Mouse (Mus musculus) liver, embryonic 16.5 days (tissue): ENCODE measurements around the gene Gpr18. TPM values are rescaled to one million over a fixed set of nuclear protein-coding genes. Genes with fewer than 3 reads are reported as not detected.
"Not testable (repeated sequence)": the region's sequence is repeated elsewhere in the genome, so short reads cannot be mapped to it uniquely, and the experiment has no call there.

Experiments used
- ATAC-seq: fragments of 200-750 bp; cut with Nextera tagmentation; 2 replicates; pipeline ENCODE4 v1.8.0; 2017; ENCODE audit warnings: low read depth, mild to moderate bottlenecking, moderate number of reproducible peaks, moderate library complexity
- H3K27ac ChIP-seq: fragments of 300-500 bp; sonication (generic); 2 replicates; pipeline ENCODE4 v1.5.1; 2014; ENCODE audit warnings: mild to moderate bottlenecking, low read length
- H3K27me3 ChIP-seq: fragments of 300-500 bp; sonication (generic); 2 replicates; pipeline ENCODE4 v1.6.1; 2014; ENCODE audit warnings: low read depth, low read length, mixed read lengths; ENCODE audit not compliant: control insufficient read depth, insufficient read depth
- H3K36me3 ChIP-seq: fragments of 300-500 bp; sonication (generic); 2 replicates; pipeline ENCODE4 v1.6.1; 2014; ENCODE audit warnings: mild to moderate bottlenecking; ENCODE audit not compliant: control insufficient read depth, insufficient read depth
- H3K4me1 ChIP-seq: fragments of 300-500 bp; sonication (generic); 2 replicates; pipeline ENCODE4 v1.6.1; 2014; ENCODE audit warnings: low read depth, low read length, mixed read lengths; ENCODE audit not compliant: control insufficient read depth
- H3K4me2 ChIP-seq: fragments of 300-500 bp; sonication (generic); 2 replicates; pipeline ENCODE4 v1.6.1; 2014; ENCODE audit warnings: low read depth, low read length, mixed read lengths
- H3K4me3 ChIP-seq: fragments of 300-500 bp; sonication (generic); 2 replicates; pipeline ENCODE4 v1.5.1; 2014; ENCODE audit warnings: low read depth, mild to moderate bottlenecking, low read length
- H3K9ac ChIP-seq: fragments of 300-500 bp; sonication (generic); 2 replicates; pipeline ENCODE4 v1.6.1; 2014; ENCODE audit warnings: low read depth, low read length
- H3K9me3 ChIP-seq: fragments of 300-500 bp; sonication (generic); replicated peaks from 2 replicates; pipeline ENCODE4 v1.6.1; 2016; ENCODE audit warnings: low read length; ENCODE audit not compliant: control insufficient read depth
- WGBS: fragments of 180-500 bp; shearing (Covaris S2); extraction: QIAGEN DNeasy Blood & Tissue Kit; methylation state at CpG from one replicate; pipeline ENCODE4 v1.1.7; 2014; ENCODE audit not compliant: insufficient replicate concordance; 5-methylcytosine and 5-hydroxymethylcytosine counted together
- polyA plus RNA-seq: library from polyadenylated mRNA; unstranded; fragments of >200 nt; fragmentation: Nextera tagmentation; extraction: Ambion mirVana; gene quantifications from 2 replicates; pipeline ENCODE4 v1.2.1, GENCODE M21; 2015

The Gpr18 gene
- polyA plus RNA-seq, 1 experiment from 2014 or later, result 0.34 TPM

DNA sequence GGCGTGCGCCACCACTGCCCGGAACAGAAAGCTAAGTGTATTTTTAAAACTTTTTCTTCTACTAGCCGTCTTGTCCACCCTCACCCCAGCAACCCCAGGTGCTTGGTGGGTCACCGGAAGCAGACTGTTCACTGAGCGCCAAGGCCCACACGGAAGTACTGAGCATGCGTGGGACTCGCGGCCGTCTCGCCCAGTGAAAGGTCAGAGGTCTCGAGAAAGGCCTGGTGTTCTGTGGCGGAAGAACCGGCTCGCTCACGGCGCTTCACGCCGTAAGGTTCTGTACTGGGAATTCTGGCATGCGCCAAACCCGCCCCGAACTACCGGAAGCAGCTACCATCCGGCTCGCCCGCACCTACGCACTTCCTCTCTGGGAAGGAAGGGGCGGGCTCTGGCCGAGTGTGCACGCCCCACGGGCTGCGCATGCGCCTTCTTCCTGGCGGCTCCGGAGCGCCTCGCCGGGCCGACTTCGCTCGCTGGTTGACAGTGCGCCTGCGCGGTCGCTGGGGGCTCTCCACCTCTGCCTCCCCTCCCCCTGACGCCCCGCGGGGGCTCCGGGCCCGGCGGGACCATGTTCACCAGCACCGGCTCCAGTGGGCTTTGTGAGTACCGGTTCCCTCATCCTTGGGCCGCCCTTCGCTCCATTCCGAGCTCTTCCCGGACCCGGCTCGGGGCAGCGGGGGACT lies 37.3 kb downstream of the Gpr18 start, which contains the start of gene Ubac2:
Gene Ubac2 (plus strand): TSS at position 445 of the 683 bp plus-strand sequence.
- Histone ChIP-seq H3K27me3 (no peaks in the 10 kb centered on the region), H3K9ac (peak within 1 kb of the TSS; percentile 86), H3K9me3 (no peaks in the 10 kb centered on the region), H3K27ac (peak within 1 kb of the TSS; percentile 89), H3K4me1 (peaks cover 26% of the 10 kb centered on the region), H3K36me3 (no peaks in the 10 kb centered on the region), H3K4me3 (peak within 1 kb of the TSS; percentile 78), H3K4me2 (peak within 1 kb of the TSS; percentile 97)
- 0% methylated on average over 61 of the region's 61 CpGs for WGBS
- peak; percentile 98 for ATAC-seq

DNA sequence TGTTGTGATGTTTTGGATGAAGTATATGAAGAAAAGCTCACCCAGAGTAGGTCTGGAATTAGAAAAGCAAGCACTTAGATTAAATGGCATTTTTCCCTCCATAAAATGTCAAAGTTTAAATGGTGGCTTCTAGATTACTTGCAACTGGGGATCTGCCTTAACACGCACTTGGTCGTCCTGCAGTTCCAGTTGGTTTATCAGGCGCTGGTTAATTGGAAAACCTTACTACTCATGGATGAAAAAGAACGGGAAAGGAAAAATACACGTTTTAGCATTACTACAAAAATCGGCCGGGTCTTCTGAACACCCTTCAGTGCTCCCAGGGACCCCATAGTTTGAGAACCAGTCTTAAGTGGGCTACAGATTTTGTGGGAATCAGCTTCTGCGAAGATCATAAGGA lies 37.9 kb downstream of the Gpr18 start:
- H3K27ac ChIP-seq, result peak overlapping the region; percentile 89
- peak overlapping the region; percentile 78 for H3K4me3 ChIP-seq
- H3K36me3 ChIP-seq, result no peaks in the 10 kb centered on the region
- H3K27me3 ChIP-seq, result no peaks in the 10 kb centered on the region
- no peaks in the 10 kb centered on the region for H3K9me3 ChIP-seq
- peak overlapping the region; percentile 97 for H3K4me2 ChIP-seq
- H3K4me1 ChIP-seq, result peaks cover 20% of the 10 kb centered on the region
- ATAC-seq, result no peak
- WGBS, result 30% methylated on average over 8 of the region's 8 CpGs
- H3K9ac ChIP-seq, result peak overlapping the region; percentile 65; the same call in 1 of the 2 replicates

DNA sequence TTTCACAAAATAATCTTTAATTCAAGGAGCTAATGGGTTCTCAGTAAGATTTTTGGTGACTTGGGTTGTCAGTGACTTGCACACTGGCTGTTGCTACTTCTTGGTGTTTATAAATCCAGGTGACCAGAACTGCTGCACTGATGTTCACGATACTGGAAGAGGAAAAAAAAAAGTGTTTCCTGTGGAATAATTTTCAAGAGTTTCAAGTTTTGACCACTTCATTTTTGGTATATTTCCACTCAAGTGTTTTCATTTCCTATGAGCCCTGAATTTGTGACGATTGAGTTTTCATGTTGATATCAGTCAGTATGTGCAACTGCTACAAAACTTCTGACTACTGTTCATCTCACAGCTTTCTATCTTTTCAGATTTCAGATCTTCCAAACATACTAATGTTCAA lies 38.7 kb downstream of the Gpr18 start:
- Histone ChIP-seq H3K9me3 (no peaks in the 10 kb centered on the region), H3K9ac (no peak overlapping the region), H3K4me3 (no peak overlapping the region), H3K4me2 (no peak overlapping the region), H3K27me3 (no peaks in the 10 kb centered on the region), H3K36me3 (no peaks in the 10 kb centered on the region), H3K4me1 (peaks cover 20% of the 10 kb centered on the region), H3K27ac (no peak overlapping the region)
- ATAC-seq, result no peak
- 71% methylated on average over 2 of the region's 2 CpGs for WGBS

DNA sequence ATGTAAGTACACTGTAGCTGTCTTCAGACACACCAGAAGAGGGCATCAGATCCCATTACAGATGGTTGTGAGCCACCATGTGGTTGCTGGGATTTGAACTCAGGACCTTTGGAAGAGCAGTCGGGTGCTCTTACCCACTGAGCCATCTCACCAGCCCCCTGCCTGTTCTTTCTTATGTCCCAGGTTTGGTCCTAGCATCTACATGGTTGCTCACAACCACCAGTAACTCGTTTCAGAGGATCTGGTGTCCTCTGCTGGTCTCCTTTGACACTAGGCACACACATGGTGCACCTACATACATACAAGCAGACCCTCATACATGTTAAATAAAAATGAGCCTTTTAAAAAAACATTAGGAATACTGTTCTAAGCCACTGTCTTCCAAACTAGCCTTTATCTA lies 39.4 kb downstream of the Gpr18 start:
- not testable (repeated sequence) for ATAC-seq, H3K27me3 ChIP-seq, H3K4me2 ChIP-seq, H3K4me3 ChIP-seq, H3K9me3 ChIP-seq, H3K36me3 ChIP-seq, H3K27ac ChIP-seq, H3K9ac ChIP-seq
- WGBS, result 50% methylated on average over 2 of the region's 2 CpGs
- peaks cover 19% of the 10 kb centered on the region for H3K4me1 ChIP-seq

DNA sequence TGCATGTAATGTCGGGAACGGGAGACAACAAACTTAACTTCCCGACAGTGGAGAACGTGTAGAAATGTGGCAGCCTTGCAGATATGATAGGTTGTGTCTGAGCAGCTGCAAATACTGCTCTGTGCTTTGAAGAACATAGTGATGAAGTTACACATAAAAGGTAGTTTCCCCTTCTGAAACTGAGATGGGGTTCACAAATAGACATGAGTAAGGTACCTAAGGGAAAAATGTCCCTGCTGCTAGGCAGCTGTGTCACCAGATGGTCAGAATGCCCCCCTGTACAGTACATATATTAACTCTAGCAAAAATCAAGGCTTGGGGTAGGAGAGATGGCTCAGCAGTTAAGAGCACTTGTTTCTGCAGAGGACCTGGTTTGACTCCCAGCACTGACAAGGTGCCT lies 41.9 kb downstream of the Gpr18 start:
- 53% methylated on average over 4 of the region's 4 CpGs for WGBS
- ATAC-seq, result no peak
- H3K27me3 ChIP-seq, result no peaks in the 10 kb centered on the region
- no peaks in the 10 kb centered on the region for H3K9me3 ChIP-seq
- no peaks in the 10 kb centered on the region for H3K36me3 ChIP-seq
- H3K4me3 ChIP-seq, result no peak overlapping the region
- H3K4me2 ChIP-seq, result no peak overlapping the region
- no peaks in the 10 kb centered on the region; the same call in 1 of the 2 replicates for H3K4me1 ChIP-seq
- H3K9ac ChIP-seq, result no peak overlapping the region
- no peak overlapping the region for H3K27ac ChIP-seq

DNA sequence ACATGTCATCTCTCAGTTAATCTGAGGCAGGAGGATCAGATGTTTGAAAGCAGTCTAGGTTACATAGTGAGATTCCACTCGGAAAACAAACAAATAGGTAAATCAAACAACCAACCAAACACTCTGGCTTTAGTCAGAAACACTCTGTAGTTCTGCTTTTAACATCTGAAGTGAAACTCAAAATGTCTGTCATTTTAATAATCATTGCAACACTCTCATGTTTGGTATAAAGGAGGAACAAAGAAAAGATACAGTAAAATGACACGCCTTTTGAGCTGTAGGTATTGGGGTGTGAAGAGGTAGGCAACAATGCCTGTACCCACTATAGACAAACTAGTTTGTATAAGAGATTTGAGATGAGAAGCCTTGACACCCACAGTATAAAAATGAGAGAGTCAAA lies 42.4 kb downstream of the Gpr18 start:
- no peaks in the 10 kb centered on the region for H3K9me3 ChIP-seq
- no peaks in the 10 kb centered on the region for H3K27me3 ChIP-seq
- H3K9ac ChIP-seq, result no peak overlapping the region
- H3K4me1 ChIP-seq, result no peaks in the 10 kb centered on the region; the same call in 1 of the 2 replicates
- no peak for ATAC-seq
- H3K36me3 ChIP-seq, result no peaks in the 10 kb centered on the region
- 51% methylated on average over 2 of the region's 2 CpGs for WGBS
- no peak overlapping the region for H3K27ac ChIP-seq
- H3K4me3 ChIP-seq, result no peak overlapping the region
- no peak overlapping the region for H3K4me2 ChIP-seq

DNA sequence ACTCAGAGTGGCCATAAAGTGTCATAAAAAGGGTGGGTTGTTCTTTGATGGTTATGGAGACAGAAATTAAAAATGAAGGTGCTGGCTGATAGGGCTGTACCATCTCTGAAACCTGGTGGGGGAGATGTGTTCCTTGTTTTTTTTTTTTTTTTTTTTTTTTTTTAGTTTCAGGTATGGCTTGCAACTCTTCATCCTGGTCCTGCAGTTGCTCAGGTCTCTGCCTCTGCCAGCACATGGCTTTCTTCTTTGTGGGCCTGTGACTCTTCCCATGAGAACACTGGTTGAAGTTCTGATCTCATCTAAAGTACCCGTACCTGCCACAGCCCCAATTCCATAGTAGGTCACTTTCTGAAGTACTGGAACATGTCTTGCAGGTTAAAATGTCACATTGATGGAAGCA lies 42.8 kb downstream of the Gpr18 start:
- WGBS, result 72% methylated on average over 1 of the region's 1 CpGs
- Histone ChIP-seq H3K4me3 (no peak overlapping the region), H3K27me3 (no peaks in the 10 kb centered on the region), H3K36me3 (no peaks in the 10 kb centered on the region), H3K4me2 (no peak overlapping the region), H3K27ac (no peak overlapping the region), H3K9ac (no peak overlapping the region), H3K9me3 (no peaks in the 10 kb centered on the region), H3K4me1 (no peaks in the 10 kb centered on the region; the same call in 1 of the 2 replicates)
- no peak for ATAC-seq

DNA sequence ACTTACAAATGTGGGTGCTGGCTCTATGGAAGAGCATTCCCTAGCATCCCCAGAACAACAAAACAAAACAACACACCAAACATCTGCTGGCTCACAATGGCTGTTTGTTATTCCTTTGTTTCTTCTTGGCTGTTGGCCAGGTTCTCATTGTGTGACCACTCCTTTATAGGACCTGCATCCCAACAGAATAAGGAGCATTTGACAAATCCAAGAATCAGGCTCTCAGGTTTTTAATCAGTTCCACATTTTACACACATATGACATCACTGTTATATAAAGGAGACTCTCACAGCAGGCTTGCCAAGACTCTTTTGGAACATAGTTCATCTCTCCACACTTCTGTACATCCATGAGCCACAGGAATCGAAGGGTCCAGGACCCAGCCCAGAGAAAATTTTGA lies 46.5 kb downstream of the Gpr18 start:
- Histone ChIP-seq H3K4me3 (no peak overlapping the region), H3K4me2 (no peak overlapping the region), H3K9ac (no peak overlapping the region), H3K9me3 (no peaks in the 10 kb centered on the region), H3K27me3 (no peaks in the 10 kb centered on the region), H3K27ac (no peak overlapping the region), H3K4me1 (no peaks in the 10 kb centered on the region), H3K36me3 (no peaks in the 10 kb centered on the region)
- 51% methylated on average over 1 of the region's 1 CpGs for WGBS
- no peak for ATAC-seq

DNA sequence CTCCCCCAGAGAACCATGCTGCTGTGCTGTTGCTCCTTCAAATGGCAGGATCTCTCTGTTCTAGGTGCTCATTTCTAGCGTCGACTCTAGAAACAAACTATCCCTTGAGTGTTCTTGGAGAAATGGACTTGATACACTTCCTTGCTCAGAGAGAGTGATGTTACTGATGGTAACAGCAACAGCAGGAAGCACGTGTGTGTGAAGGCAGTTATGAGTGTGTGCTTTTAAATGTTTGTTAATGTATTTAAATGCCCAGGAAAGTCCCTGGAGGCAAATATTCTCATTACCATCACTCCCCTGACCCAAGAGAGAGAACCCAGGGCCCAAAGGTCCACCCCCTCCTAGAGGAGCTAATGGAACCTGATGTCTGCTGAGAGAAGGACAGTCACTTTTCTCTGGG lies 49.0 kb downstream of the Gpr18 start:
- no peak overlapping the region for H3K4me2 ChIP-seq
- H3K9me3 ChIP-seq, result no peaks in the 10 kb centered on the region
- no peaks in the 10 kb centered on the region for H3K36me3 ChIP-seq
- no peak overlapping the region for H3K27ac ChIP-seq
- WGBS, result 57% methylated on average over 3 of the region's 3 CpGs
- no peaks in the 10 kb centered on the region for H3K4me1 ChIP-seq
- no peak for ATAC-seq
- no peaks in the 10 kb centered on the region for H3K27me3 ChIP-seq
- H3K4me3 ChIP-seq, result no peak overlapping the region
- H3K9ac ChIP-seq, result no peak overlapping the region
